Mouse (Mus musculus) limb, embryonic 10.5 days (tissue): ENCODE measurements around the gene Gm49383. TPM values are rescaled to one million over a fixed set of nuclear protein-coding genes. Genes with fewer than 3 reads are reported as not detected.

Experiments used
- DNase-seq: peaks from one replicate; pipeline ENCODE4 v3.0.0-alpha.2; 2017; ENCODE audit warnings: low spot score
- H3K27ac ChIP-seq: fragments of 300-500 bp; sonication (generic); 2 replicates; pipeline ENCODE4 v1.5.1; 2016; ENCODE audit warnings: mild to moderate bottlenecking
- H3K27me3 ChIP-seq: fragments of 300-500 bp; sonication (generic); 2 replicates; pipeline ENCODE4 v1.6.1; 2016; ENCODE audit warnings: low read depth, mild to moderate bottlenecking; ENCODE audit not compliant: poor library complexity, severe bottlenecking
- H3K36me3 ChIP-seq: fragments of 300-500 bp; sonication (generic); 2 replicates; pipeline ENCODE4 v1.6.1; 2016; ENCODE audit warnings: mild to moderate bottlenecking, moderate library complexity
- H3K4me1 ChIP-seq: fragments of 300-500 bp; sonication (generic); 2 replicates; pipeline ENCODE4 v1.6.1; 2016
- H3K4me3 ChIP-seq: fragments of 300-500 bp; sonication (generic); 2 replicates; pipeline ENCODE4 v1.5.1; 2016; ENCODE audit warnings: mild to moderate bottlenecking, moderate library complexity
- H3K9me3 ChIP-seq: fragments of 300-500 bp; sonication (generic); replicated peaks from 2 replicates; pipeline ENCODE4 v1.6.1; 2016; ENCODE audit warnings: mild to moderate bottlenecking
- WGBS: fragments of 180-500 bp; shearing (Covaris S2); methylation state at CpG from one replicate; pipeline ENCODE4 v1.1.7; 2016; 5-methylcytosine and 5-hydroxymethylcytosine counted together
- polyA plus RNA-seq: library from polyadenylated mRNA; unstranded; fragments of >200 nt; fragmentation: Nextera tagmentation; extraction: Ambion mirVana; gene quantifications from 2 replicates; pipeline ENCODE4 v1.2.1, GENCODE M21; 2016

Gm49383 gene
- polyA plus RNA-seq, 1 experiment from 2014 or later, result 54.8 TPM

- 98% methylated on average over 1 of the region's 1 CpGs for WGBS
- H3K4me1 ChIP-seq, result peaks cover 7% of the 10 kb centered on the region
- no peaks in the 10 kb centered on the region for H3K27me3 ChIP-seq
- H3K4me3 ChIP-seq, result no peak overlapping the region
- H3K9me3 ChIP-seq, result no peaks in the 10 kb centered on the region
- no peak overlapping the region for H3K27ac ChIP-seq
- H3K36me3 ChIP-seq, result peaks cover 61% of the 10 kb centered on the region
- peak; percentile 20 for DNase-seq
Measured at GRCm38 (mm10) chr12:69190522-69190921, 6.4 kb downstream of the Gm49383 start.

- no peaks in the 10 kb centered on the region for H3K9me3 ChIP-seq
- WGBS, result 95% methylated on average over 9 of the region's 9 CpGs
- H3K27me3 ChIP-seq, result no peaks in the 10 kb centered on the region
- no peak overlapping the region for H3K27ac ChIP-seq
- H3K4me3 ChIP-seq, result no peak overlapping the region
- H3K36me3 ChIP-seq, result peaks cover 64% of the 10 kb centered on the region
- peaks cover 11% of the 10 kb centered on the region for H3K4me1 ChIP-seq
- DNase-seq, result peak; percentile 24
Measured at GRCm38 (mm10) chr12:69190074-69190473, 6.8 kb downstream of the Gm49383 start.

- Histone ChIP-seq H3K36me3 (peaks cover 52% of the 10 kb centered on the region), H3K27ac (no peak overlapping the region)
Measured at GRCm38 (mm10) chr12:69186811-69187471, 10.0 kb downstream of the Gm49383 start.

GRCm38 (mm10) chr12:69185371-69185770 is 11.5 kb downstream of the Gm49383 start:
- H3K36me3 ChIP-seq, result peaks cover 48% of the 10 kb centered on the region
- peak; percentile 25 for DNase-seq
- no peaks in the 10 kb centered on the region for H3K27me3 ChIP-seq
- peaks cover 16% of the 10 kb centered on the region for H3K4me1 ChIP-seq
- peak overlapping the region; percentile 87 for H3K4me3 ChIP-seq
- 84% methylated on average over 7 of the region's 7 CpGs for WGBS
- no peaks in the 10 kb centered on the region for H3K9me3 ChIP-seq
- H3K27ac ChIP-seq, result peak overlapping the region; percentile 96

More at GRCm38 (mm10) chr12:69186811-69187471, 10.0 kb downstream of the Gm49383 start:
- Histone ChIP-seq H3K9me3 (no peaks in the 10 kb centered on the region), H3K4me3 (no peak overlapping the region), H3K4me1 (peaks cover 16% of the 10 kb centered on the region), H3K27me3 (no peaks in the 10 kb centered on the region)
- 80% methylated on average over 5 of the region's 5 CpGs for WGBS
- peak; percentile 18 for DNase-seq

GRCm38 (mm10) chr12:69184342-69185295 is 12.3 kb downstream of the Gm49383 start:
- Histone ChIP-seq H3K36me3 (peaks cover 44% of the 10 kb centered on the region), H3K27me3 (no peaks in the 10 kb centered on the region), H3K4me3 (peak overlapping the region; percentile 87), H3K9me3 (no peaks in the 10 kb centered on the region), H3K4me1 (peaks cover 16% of the 10 kb centered on the region), H3K27ac (peak overlapping the region; percentile 96)
- peak; percentile 76 for DNase-seq
- WGBS, result 4% methylated on average over 78 of the region's 86 CpGs

- H3K27me3 ChIP-seq, result no peaks in the 10 kb centered on the region
- peaks cover 16% of the 10 kb centered on the region for H3K4me1 ChIP-seq
- H3K4me3 ChIP-seq, result peak within 1 kb of the TSS; percentile 87
- no peaks in the 10 kb centered on the region for H3K9me3 ChIP-seq
- H3K27ac ChIP-seq, result peak within 1 kb of the TSS; percentile 96
- peaks cover 43% of the 10 kb centered on the region for H3K36me3 ChIP-seq
- peak; percentile 98 for DNase-seq
- 0% methylated on average over 84 of the region's 84 CpGs for WGBS
Measured at GRCm38 (mm10) chr12:69183583-69184308, 13.2 kb downstream of the Gm49383 start, which contains the start of the genes Rpl36al and Mgat2. Gene Rpl36al, minus strand, starts transcription at chr12:69184083. Gene Mgat2, plus strand, starts transcription at chr12:69184157.

GRCm38 (mm10) chr12:69181800-69182199 is 15.1 kb downstream of the Gm49383 start:
- no peak for DNase-seq
- WGBS, result 90% methylated on average over 4 of the region's 4 CpGs
- Histone ChIP-seq H3K9me3 (no peaks in the 10 kb centered on the region), H3K36me3 (peaks cover 53% of the 10 kb centered on the region), H3K4me3 (no peak overlapping the region), H3K27me3 (no peaks in the 10 kb centered on the region), H3K4me1 (peaks cover 13% of the 10 kb centered on the region), H3K27ac (no peak overlapping the region)

- DNase-seq, result peak; percentile 25
- Histone ChIP-seq H3K27ac (no peak overlapping the region), H3K4me3 (no peak overlapping the region), H3K27me3 (no peaks in the 10 kb centered on the region), H3K36me3 (peaks cover 70% of the 10 kb centered on the region), H3K4me1 (no peaks in the 10 kb centered on the region), H3K9me3 (no peaks in the 10 kb centered on the region)
- WGBS, result 79% methylated on average over 12 of the region's 12 CpGs
Measured at GRCm38 (mm10) chr12:69179371-69179770, 17.5 kb downstream of the Gm49383 start.

GRCm38 (mm10) chr12:69177526-69177925 is 19.4 kb downstream of the Gm49383 start:
- peaks cover 87% of the 10 kb centered on the region for H3K36me3 ChIP-seq
- no peaks in the 10 kb centered on the region for H3K9me3 ChIP-seq
- H3K27me3 ChIP-seq, result no peaks in the 10 kb centered on the region
- no peak overlapping the region for H3K4me3 ChIP-seq
- no peak overlapping the region for H3K27ac ChIP-seq
- H3K4me1 ChIP-seq, result no peaks in the 10 kb centered on the region
- DNase-seq, result peak; percentile 20
- WGBS, result 87% methylated on average over 3 of the region's 3 CpGs

GRCm38 (mm10) chr12:69175975-69176374 is 20.9 kb downstream of the Gm49383 start:
- peak; percentile 17 for DNase-seq
- no peak overlapping the region for H3K4me3 ChIP-seq
- no peaks in the 10 kb centered on the region for H3K9me3 ChIP-seq
- H3K27me3 ChIP-seq, result no peaks in the 10 kb centered on the region
- H3K36me3 ChIP-seq, result peaks cover 80% of the 10 kb centered on the region
- WGBS, result 97% methylated on average over 3 of the region's 3 CpGs
- H3K4me1 ChIP-seq, result no peaks in the 10 kb centered on the region
- H3K27ac ChIP-seq, result no peak overlapping the region

GRCm38 (mm10) chr12:69171307-69171706 is 25.6 kb downstream of the Gm49383 start:
- DNase-seq, result no peak
- H3K4me1 ChIP-seq, result peaks cover 9% of the 10 kb centered on the region
- 94% methylated on average over 2 of the region's 2 CpGs for WGBS
- H3K27ac ChIP-seq, result no peak overlapping the region
- H3K36me3 ChIP-seq, result peaks cover 45% of the 10 kb centered on the region
- no peak overlapping the region for H3K4me3 ChIP-seq
- H3K27me3 ChIP-seq, result no peaks in the 10 kb centered on the region
- no peaks in the 10 kb centered on the region for H3K9me3 ChIP-seq

GRCm38 (mm10) chr12:69168461-69169106 is 28.3 kb downstream of the Gm49383 start, which contains the start of gene Lrr1:
Gene Lrr1, plus strand, starts transcription at chr12:69168814.
- H3K4me1 ChIP-seq, result peaks cover 9% of the 10 kb centered on the region
- peak; percentile 89 for DNase-seq
- H3K36me3 ChIP-seq, result peaks cover 18% of the 10 kb centered on the region
- peak within 1 kb of the TSS; percentile 94 for H3K4me3 ChIP-seq
- WGBS, result under 1% methylated on average over 40 of the region's 40 CpGs
- H3K27ac ChIP-seq, result peak within 1 kb of the TSS; percentile 98
- no peaks in the 10 kb centered on the region for H3K27me3 ChIP-seq
- H3K9me3 ChIP-seq, result no peaks in the 10 kb centered on the region
